Mouse (Mus musculus): ENCODE measurements around the gene Elfn1. TPM values are rescaled to one million over a fixed set of nuclear protein-coding genes. Genes with fewer than 3 reads are reported as not detected.

Gene Elfn1
- polyA plus RNA-seq, 1 experiment from 2014 or later, result 0.09 TPM

DNA sequence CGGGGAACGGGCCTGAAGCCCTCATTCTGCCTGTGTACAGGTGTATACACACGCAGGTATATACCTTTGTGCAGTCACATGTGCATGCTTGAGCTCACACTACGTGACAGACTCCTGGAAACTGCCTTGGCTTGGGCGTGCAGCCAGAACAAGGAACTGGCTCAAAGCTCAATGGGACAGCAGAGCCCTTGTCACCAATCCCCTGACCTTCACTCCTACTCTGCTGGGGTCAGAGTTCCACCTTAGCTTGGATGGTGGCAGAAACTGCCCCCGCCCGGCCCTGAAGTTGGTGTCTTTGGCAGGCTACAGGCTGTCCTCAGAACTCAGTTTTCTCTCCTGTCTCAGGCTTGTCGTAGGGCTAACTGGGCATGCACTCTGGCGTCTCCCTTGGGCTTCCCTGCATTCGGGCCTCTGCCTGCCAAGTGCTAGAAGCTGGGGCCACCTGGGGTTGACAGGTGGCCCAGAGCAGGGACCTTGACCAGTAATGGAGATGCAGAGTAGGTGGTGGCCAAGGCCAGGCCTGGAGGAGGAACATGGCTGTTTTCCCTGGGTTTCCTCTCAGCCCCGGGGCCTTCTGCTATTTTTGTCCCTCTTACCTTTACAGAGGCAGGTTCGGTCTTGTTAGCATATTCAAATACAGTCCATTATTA, 38.1 kb downstream of the Elfn1 start:
- no peak for ATAC-seq (ENCODE audit: insufficient number of reproducible peaks, insufficient read depth, low FRiP score, low read depth)

DNA sequence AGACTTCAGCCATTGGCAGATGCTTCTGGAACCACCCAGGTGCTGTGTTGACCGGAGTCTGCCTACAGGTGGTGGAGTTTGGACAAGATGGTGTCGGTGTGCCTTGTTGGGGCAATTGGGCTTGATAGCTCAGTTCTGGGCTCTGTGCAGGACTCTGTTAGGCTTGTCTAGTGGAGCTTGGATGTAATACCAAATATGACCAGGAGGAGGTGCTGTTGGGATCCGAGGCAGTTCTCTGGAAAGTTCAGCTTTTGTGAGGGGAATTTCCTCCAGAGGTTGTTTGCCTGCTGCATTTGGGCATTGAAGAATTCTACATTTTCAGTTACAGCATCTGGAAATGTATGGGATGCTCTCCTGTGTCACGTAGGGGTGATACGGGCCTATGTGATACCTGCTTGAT, 39.7 kb downstream of the Elfn1 start:
- 95% methylated on average over 5 of the region's 5 CpGs for WGBS
- Histone ChIP-seq H3K9me3 (ENCODE audit: control insufficient read depth, low read depth, low read length) (no peaks in the 10 kb centered on the region), H3K27ac (ENCODE audit: low read length) (no peak overlapping the region), H3K4me2 (replicated peaks; ENCODE audit: low read depth, low read length) (no peak overlapping the region), H3K4me3 (ENCODE audit: low read depth, low read length) (no peak overlapping the region), H3K36me3 (ENCODE audit: control insufficient read depth, insufficient read depth, low read length) (no peaks in the 10 kb centered on the region), H3K9ac (replicated peaks; ENCODE audit: low read depth, low read length) (no peak overlapping the region), H3K27me3 (ENCODE audit: control insufficient read depth, insufficient read depth, low read length) (no peaks in the 10 kb centered on the region), H3K4me1 (ENCODE audit: control insufficient read depth, insufficient read depth, low read length) (no peaks in the 10 kb centered on the region)
- no peak for ATAC-seq (ENCODE audit: insufficient number of reproducible peaks, insufficient read depth, low FRiP score, low read depth)

More for the DNA sequence above, 38.1 kb downstream of the Elfn1 start:
- no peak overlapping the region for H3K4me3 ChIP-seq (ENCODE audit: low read depth, low read length)
- WGBS, result 65% methylated on average over 12 of the region's 12 CpGs
- no peak overlapping the region for H3K27ac ChIP-seq (ENCODE audit: low read length)
- no peaks in the 10 kb centered on the region for H3K27me3 ChIP-seq (ENCODE audit: control insufficient read depth, insufficient read depth, low read length)
- H3K9me3 ChIP-seq (ENCODE audit: control insufficient read depth, low read depth, low read length), result no peaks in the 10 kb centered on the region
- H3K36me3 ChIP-seq (ENCODE audit: control insufficient read depth, insufficient read depth, low read length), result no peaks in the 10 kb centered on the region
- H3K4me1 ChIP-seq (ENCODE audit: control insufficient read depth, insufficient read depth, low read length), result no peaks in the 10 kb centered on the region
- no peak overlapping the region for H3K9ac ChIP-seq (replicated peaks; ENCODE audit: low read depth, low read length)
- H3K4me2 ChIP-seq (replicated peaks; ENCODE audit: low read depth, low read length), result no peak overlapping the region

DNA sequence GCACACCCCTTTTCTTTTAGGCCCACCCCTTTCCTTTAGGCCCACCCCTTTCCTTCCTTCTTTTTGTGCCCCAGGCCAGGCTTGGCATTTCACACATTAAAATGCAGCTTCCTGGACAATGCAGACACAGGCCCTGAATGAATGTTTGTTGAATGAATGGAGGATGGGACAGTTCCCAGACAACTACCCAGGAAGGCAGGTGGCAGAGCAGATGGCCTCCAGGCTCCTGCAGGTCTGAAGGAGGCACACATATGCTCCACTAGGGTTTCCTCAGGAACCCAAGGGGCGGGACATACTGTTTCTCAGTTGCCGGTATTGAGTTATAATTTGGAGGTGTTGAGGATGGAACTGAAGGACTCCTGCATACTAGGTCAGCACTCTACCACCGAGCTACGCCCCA, 40.8 kb downstream of the Elfn1 start:
- Histone ChIP-seq H3K27me3 (ENCODE audit: control insufficient read depth, insufficient read depth, low read length) (no peaks in the 10 kb centered on the region), H3K4me3 (ENCODE audit: low read depth, low read length) (no peak overlapping the region), H3K9me3 (ENCODE audit: control insufficient read depth, low read depth, low read length) (no peaks in the 10 kb centered on the region), H3K4me1 (ENCODE audit: control insufficient read depth, insufficient read depth, low read length) (no peaks in the 10 kb centered on the region), H3K36me3 (ENCODE audit: control insufficient read depth, insufficient read depth, low read length) (no peaks in the 10 kb centered on the region), H3K9ac (replicated peaks; ENCODE audit: low read depth, low read length) (no peak overlapping the region), H3K4me2 (replicated peaks; ENCODE audit: low read depth, low read length) (no peak overlapping the region), H3K27ac (ENCODE audit: low read length) (no peak overlapping the region)
- no peak for ATAC-seq (ENCODE audit: insufficient number of reproducible peaks, insufficient read depth, low FRiP score, low read depth)
- 90% methylated on average over 4 of the region's 4 CpGs for WGBS

DNA sequence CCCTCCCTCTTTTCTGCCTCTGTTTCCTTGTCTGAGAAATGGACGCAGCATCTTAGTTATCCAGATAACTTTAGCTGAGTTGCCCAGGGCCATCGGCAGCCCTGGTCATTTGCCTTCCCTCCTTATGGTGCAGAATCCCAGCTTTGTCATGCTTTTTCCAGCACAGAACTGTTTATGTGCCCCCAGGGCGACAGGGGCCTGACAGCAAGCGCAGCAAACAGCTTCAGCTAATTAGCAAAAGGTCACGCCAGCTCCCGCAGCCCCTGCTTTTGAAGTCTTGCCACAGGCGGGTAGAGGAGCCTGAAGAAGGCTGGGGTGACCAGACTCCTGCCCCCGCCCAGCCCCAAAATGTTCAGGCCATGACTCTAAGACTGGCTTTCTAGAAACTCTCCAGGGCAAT, 41.6 kb downstream of the Elfn1 start:
- H3K9ac ChIP-seq (replicated peaks; ENCODE audit: low read depth, low read length), result no peak overlapping the region
- ATAC-seq (ENCODE audit: insufficient number of reproducible peaks, insufficient read depth, low FRiP score, low read depth), result no peak
- H3K4me2 ChIP-seq (replicated peaks; ENCODE audit: low read depth, low read length), result no peak overlapping the region
- no peaks in the 10 kb centered on the region for H3K27me3 ChIP-seq (ENCODE audit: control insufficient read depth, insufficient read depth, low read length)
- no peaks in the 10 kb centered on the region for H3K9me3 ChIP-seq (ENCODE audit: control insufficient read depth, low read depth, low read length)
- H3K36me3 ChIP-seq (ENCODE audit: control insufficient read depth, insufficient read depth, low read length), result no peaks in the 10 kb centered on the region
- 67% methylated on average over 8 of the region's 8 CpGs for whole genome bisulfite sequencing
- H3K27ac ChIP-seq (ENCODE audit: low read length), result no peak overlapping the region
- H3K4me1 ChIP-seq (ENCODE audit: control insufficient read depth, insufficient read depth, low read length), result no peaks in the 10 kb centered on the region
- H3K4me3 ChIP-seq (ENCODE audit: low read depth, low read length), result no peak overlapping the region

DNA sequence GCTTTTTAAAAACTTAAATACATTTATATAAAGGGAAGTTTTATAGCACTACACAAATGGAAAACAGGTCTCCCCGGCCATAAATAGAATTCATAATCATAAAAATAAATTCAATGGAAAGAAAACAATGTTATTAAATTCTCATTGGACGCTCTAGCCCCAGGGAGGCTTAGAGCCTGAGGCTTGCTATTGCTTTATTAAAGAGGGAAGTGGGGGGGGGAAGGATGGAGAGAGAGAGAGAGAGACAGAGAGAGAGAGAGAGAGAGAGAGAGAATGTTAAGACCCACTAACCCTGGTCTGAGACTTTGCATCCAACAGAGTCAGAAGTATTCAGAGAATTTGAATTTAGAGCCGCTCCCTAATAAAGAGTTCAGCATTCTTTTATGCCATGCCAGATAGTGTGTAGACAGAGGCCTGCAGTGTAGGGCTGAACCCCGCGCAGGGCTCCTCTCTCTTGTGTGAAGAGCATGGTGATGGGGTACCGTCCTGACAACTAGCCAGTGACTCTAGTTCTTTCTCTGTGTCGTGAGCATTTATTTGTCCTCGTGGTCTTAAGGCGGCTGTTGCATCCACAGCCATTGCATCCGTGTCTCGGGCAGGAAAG, 42.3 kb downstream of the Elfn1 start:
- no peaks in the 10 kb centered on the region; the same call in 1 of the 2 replicates for H3K4me1 ChIP-seq (ENCODE audit: control insufficient read depth, insufficient read depth, low read length)
- no peaks in the 10 kb centered on the region for H3K36me3 ChIP-seq (ENCODE audit: control insufficient read depth, insufficient read depth, low read length)
- H3K9ac ChIP-seq (replicated peaks; ENCODE audit: low read depth, low read length), result no peak overlapping the region
- H3K9me3 ChIP-seq (ENCODE audit: control insufficient read depth, low read depth, low read length), result no peaks in the 10 kb centered on the region
- ATAC-seq (ENCODE audit: insufficient number of reproducible peaks, insufficient read depth, low FRiP score, low read depth), result no peak
- 74% methylated on average over 11 of the region's 11 CpGs for WGBS
- H3K27me3 ChIP-seq (ENCODE audit: control insufficient read depth, insufficient read depth, low read length), result no peaks in the 10 kb centered on the region
- no peak overlapping the region for H3K4me3 ChIP-seq (ENCODE audit: low read depth, low read length)
- H3K27ac ChIP-seq (ENCODE audit: low read length), result no peak overlapping the region
- no peak overlapping the region for H3K4me2 ChIP-seq (replicated peaks; ENCODE audit: low read depth, low read length)

DNA sequence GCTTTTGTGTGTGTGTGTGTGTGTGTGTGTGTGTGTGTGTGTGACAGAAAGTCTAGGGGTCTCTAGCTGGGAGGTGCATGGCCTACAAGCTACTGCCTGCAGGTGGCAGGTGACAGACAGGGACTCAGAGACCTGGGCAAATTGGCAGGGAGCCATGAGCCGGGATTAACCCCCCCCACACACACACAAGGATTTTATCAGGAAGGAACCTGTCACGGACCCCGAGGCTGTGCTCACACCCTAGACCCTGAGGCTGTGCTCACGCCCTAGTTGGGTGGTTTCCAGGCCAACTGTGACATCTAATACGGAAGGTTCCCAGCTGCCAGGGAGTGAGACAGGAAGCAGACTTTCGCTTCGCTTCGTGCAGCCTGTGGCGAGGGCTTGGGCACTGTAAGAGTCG, 49.1 kb downstream of the Elfn1 start:
- peak overlapping the region; percentile 48; the same call in 1 of the 2 replicates for H3K27ac ChIP-seq (ENCODE audit: low read length)
- H3K27me3 ChIP-seq (ENCODE audit: control insufficient read depth, insufficient read depth, low read length), result no peaks in the 10 kb centered on the region
- 17% methylated on average over 10 of the region's 10 CpGs for WGBS
- peak overlapping the region; percentile 23; the same call in 1 of the 2 replicates for H3K4me2 ChIP-seq (replicated peaks; ENCODE audit: low read depth, low read length)
- H3K9me3 ChIP-seq (ENCODE audit: control insufficient read depth, low read depth, low read length), result no peaks in the 10 kb centered on the region
- H3K9ac ChIP-seq (replicated peaks; ENCODE audit: low read depth, low read length), result no peak overlapping the region
- ATAC-seq (ENCODE audit: insufficient number of reproducible peaks, insufficient read depth, low FRiP score, low read depth), result peak; percentile 86
- peaks cover 14% of the 10 kb centered on the region for H3K4me1 ChIP-seq (ENCODE audit: control insufficient read depth, insufficient read depth, low read length)
- no peak overlapping the region for H3K4me3 ChIP-seq (ENCODE audit: low read depth, low read length)
- H3K36me3 ChIP-seq (ENCODE audit: control insufficient read depth, insufficient read depth, low read length), result no peaks in the 10 kb centered on the region

DNA sequence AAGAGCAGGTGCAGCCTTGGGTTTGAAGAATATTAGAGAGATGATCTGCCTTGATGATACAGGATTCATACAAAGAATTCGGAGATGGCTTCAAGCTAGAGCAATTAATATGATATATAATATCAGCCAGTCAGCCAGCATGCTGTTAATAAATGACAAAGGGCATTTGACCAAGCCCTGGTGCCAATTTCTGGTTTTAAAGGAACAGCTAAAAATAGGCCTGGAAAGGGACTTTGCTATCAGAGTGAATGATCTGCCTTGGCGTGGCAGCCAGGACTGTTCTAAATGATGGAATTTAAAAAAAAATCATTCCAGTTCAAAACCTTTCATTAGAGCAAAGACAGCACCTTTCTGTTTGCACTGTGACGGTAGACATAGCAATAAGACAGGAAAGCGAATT, 52.0 kb downstream of the Elfn1 start:
- no peak overlapping the region for H3K4me3 ChIP-seq (ENCODE audit: low read depth, low read length)
- ATAC-seq (ENCODE audit: insufficient number of reproducible peaks, insufficient read depth, low FRiP score, low read depth), result no peak
- H3K4me1 ChIP-seq (ENCODE audit: control insufficient read depth, insufficient read depth, low read length), result peaks cover 14% of the 10 kb centered on the region
- no peaks in the 10 kb centered on the region for H3K36me3 ChIP-seq (ENCODE audit: control insufficient read depth, insufficient read depth, low read length)
- no peak overlapping the region for H3K27ac ChIP-seq (ENCODE audit: low read length)
- no peak overlapping the region for H3K4me2 ChIP-seq (replicated peaks; ENCODE audit: low read depth, low read length)
- no peaks in the 10 kb centered on the region for H3K9me3 ChIP-seq (ENCODE audit: control insufficient read depth, low read depth, low read length)
- no peaks in the 10 kb centered on the region for H3K27me3 ChIP-seq (ENCODE audit: control insufficient read depth, insufficient read depth, low read length)
- 83% methylated on average over 4 of the region's 4 CpGs for WGBS
- H3K9ac ChIP-seq (replicated peaks; ENCODE audit: low read depth, low read length), result no peak overlapping the region

DNA sequence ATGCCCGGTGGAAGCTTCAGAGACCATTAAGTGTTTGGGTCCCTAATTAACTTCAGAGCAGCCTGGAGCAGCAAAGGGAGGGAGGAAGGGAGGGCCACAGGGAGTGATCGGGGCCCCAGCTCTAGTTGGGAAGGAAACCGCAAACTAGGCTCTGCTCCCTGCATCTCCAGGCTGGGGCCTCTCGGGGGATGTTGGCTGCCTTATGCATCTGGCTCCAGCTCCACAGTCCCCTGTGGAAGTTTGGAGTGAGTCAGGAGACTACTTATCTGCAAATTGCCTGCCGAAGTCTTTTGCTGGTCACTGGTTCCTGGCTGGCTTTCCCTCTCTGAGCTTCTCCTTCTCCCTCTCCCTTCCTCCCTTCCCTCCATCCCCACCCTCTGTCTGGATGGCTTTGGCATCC, 56.6 kb downstream of the Elfn1 start:
- no peaks in the 10 kb centered on the region; the same call in 1 of the 2 replicates for H3K4me1 ChIP-seq (ENCODE audit: control insufficient read depth, insufficient read depth, low read length)
- no peak overlapping the region for H3K9ac ChIP-seq (replicated peaks; ENCODE audit: low read depth, low read length)
- ATAC-seq (ENCODE audit: insufficient number of reproducible peaks, insufficient read depth, low FRiP score, low read depth), result no peak
- no peaks in the 10 kb centered on the region for H3K27me3 ChIP-seq (ENCODE audit: control insufficient read depth, insufficient read depth, low read length)
- no peaks in the 10 kb centered on the region for H3K36me3 ChIP-seq (ENCODE audit: control insufficient read depth, insufficient read depth, low read length)
- H3K4me2 ChIP-seq (replicated peaks; ENCODE audit: low read depth, low read length), result no peak overlapping the region
- H3K9me3 ChIP-seq (ENCODE audit: control insufficient read depth, low read depth, low read length), result no peaks in the 10 kb centered on the region
- 51% methylated on average over 5 of the region's 5 CpGs for WGBS
- no peak overlapping the region for H3K4me3 ChIP-seq (ENCODE audit: low read depth, low read length)
- H3K27ac ChIP-seq (ENCODE audit: low read length), result no peak overlapping the region

DNA sequence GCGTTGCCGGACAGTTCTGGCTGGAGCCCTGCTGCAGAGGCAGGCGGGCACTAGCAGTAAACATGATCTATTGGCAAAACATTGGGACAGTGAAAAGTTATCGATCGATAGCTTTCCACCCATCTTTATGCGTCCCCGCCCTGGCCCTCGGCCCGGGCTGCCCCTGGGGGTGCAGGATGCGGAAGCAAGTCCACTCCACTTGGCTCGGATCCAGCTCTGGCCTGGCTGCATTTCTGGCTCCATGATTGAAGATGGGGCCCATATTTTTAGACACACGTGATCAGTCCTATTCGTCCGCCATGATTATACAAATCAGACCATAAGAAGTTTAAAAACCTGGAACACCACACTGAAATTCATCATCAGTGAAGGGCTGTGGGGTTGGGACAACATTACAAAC, 57.9 kb downstream of the Elfn1 start:
- no peak overlapping the region for H3K4me2 ChIP-seq (replicated peaks; ENCODE audit: low read depth, low read length)
- 81% methylated on average over 14 of the region's 14 CpGs for WGBS
- no peaks in the 10 kb centered on the region; the same call in 1 of the 2 replicates for H3K4me1 ChIP-seq (ENCODE audit: control insufficient read depth, insufficient read depth, low read length)
- no peaks in the 10 kb centered on the region for H3K36me3 ChIP-seq (ENCODE audit: control insufficient read depth, insufficient read depth, low read length)
- H3K27me3 ChIP-seq (ENCODE audit: control insufficient read depth, insufficient read depth, low read length), result no peaks in the 10 kb centered on the region
- no peak overlapping the region for H3K4me3 ChIP-seq (ENCODE audit: low read depth, low read length)
- no peak for ATAC-seq (ENCODE audit: insufficient number of reproducible peaks, insufficient read depth, low FRiP score, low read depth)
- H3K9ac ChIP-seq (replicated peaks; ENCODE audit: low read depth, low read length), result no peak overlapping the region
- H3K27ac ChIP-seq (ENCODE audit: low read length), result no peak overlapping the region
- H3K9me3 ChIP-seq (ENCODE audit: control insufficient read depth, low read depth, low read length), result no peaks in the 10 kb centered on the region
